Mouse (Mus musculus): ENCODE measurements around the gene Alkbh3.

Alkbh3 gene

GRCm38 (mm10) chr2:93953726-93954125 lies 56.9 kb downstream of the Alkbh3 start:
- DNase-seq: no peak

GRCm38 (mm10) chr2:93946976-93947375 lies 63.6 kb downstream of the Alkbh3 start:
- no peak for DNase-seq

- no peak for DNase-seq
Measured at GRCm38 (mm10) chr2:93944855-93945254, 65.8 kb downstream of the Alkbh3 start.

GRCm38 (mm10) chr2:93944099-93944498 lies 66.5 kb downstream of the Alkbh3 start:
- no peak for DNase-seq

GRCm38 (mm10) chr2:93941670-93942069 lies 68.9 kb downstream of the Alkbh3 start:
- DNase-seq: peak; percentile 20 to 48

- DNase-seq: no peak
Measured at GRCm38 (mm10) chr2:93938534-93938933, 72.1 kb downstream of the Alkbh3 start.

Data from lung, adult 18-20 months (tissue).